ENCODE assay signal across 8 mouse cellular contexts in the genomic region with DNA sequence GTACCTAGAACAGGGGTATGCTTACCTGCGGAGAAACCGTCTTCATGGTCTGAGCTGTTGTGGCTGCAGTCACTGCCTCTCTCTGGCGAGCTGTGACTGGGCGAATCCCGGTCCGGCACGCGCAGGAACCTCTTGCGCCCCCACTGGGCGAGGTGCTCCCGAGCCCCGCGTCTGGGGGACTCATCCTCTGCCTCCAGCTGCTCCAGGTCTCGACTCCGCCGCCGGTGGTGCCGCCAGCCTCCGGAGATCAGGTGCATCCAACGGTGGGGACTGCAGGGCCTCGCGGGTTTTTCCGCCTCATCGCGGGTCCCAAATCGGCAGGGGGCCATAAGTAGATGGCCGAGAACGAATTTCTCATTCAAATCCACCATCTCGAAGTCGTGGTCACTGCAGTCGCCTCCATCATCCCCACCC. TPM values are rescaled to one million over a fixed set of nuclear protein-coding genes. Genes with fewer than 3 reads are reported as not detected.
A peak's percentile ranks its signal among the peaks of the same experiment; 100 is the strongest.
DNase-seq lines count a peak whose midpoint lies in the region; ATAC-seq lines count a peak whose summit lies in the region.

TSS of gene Abr (minus strand) at position 163 of the 414 bp plus-strand sequence.

- H3K27ac ChIP-seq in forebrain, embryonic 14.5 days (ENCODE audit: low read depth, low read length) = no peak within 1 kb of the TSS
- H3K27ac ChIP-seq in hindbrain, embryonic 13.5 days = no peak within 1 kb of the TSS

- H3K4me2 ChIP-seq in forebrain, embryonic 14.5 days (ENCODE audit: low read length) = peak within 1 kb of the TSS; percentile 99
- peak within 1 kb of the TSS; percentile 100 for H3K4me2 ChIP-seq in hindbrain, embryonic 13.5 days

- peak; percentile 26 for DNase-seq in cerebellum, adult 11 months
- DNase-seq in adrenal gland, postnatal 10 days = peak; percentile 72
- DNase-seq in forebrain, embryonic 14.5 days (ENCODE audit: low spot score) = peak; percentile 44
- peak in 1 of 2 experiments; percentile 34 for DNase-seq in layer of hippocampus, postnatal 36 days
- DNase-seq in lung, postnatal 4 days = peak; percentile 57 to 61
- peak; percentile 33 for DNase-seq in right cerebral cortex, postnatal 25 days

- WGBS in forebrain, embryonic 14.5 days = 0% methylated on average over 31 of the region's 31 CpGs
- under 1% methylated on average over 31 of the region's 31 CpGs for WGBS in hindbrain, embryonic 13.5 days

- peaks cover 13% of the 10 kb centered on the region for H3K4me1 ChIP-seq in forebrain, embryonic 14.5 days (ENCODE audit: control insufficient read depth, insufficient read depth, low read length)
- H3K4me1 ChIP-seq in hindbrain, embryonic 13.5 days (replicated peaks) = peaks cover 37% of the 10 kb centered on the region

- no peaks in the 10 kb centered on the region for H3K9me3 ChIP-seq in forebrain, embryonic 14.5 days (replicated peaks; ENCODE audit: control insufficient read depth, low read length)
- H3K9me3 ChIP-seq in hindbrain, embryonic 13.5 days = no peaks in the 10 kb centered on the region

- H3K27me3 ChIP-seq in forebrain, embryonic 14.5 days (replicated peaks; ENCODE audit: control insufficient read depth, insufficient read depth, low read length) = peaks cover 26% of the 10 kb centered on the region
- H3K27me3 ChIP-seq in hindbrain, embryonic 13.5 days = peaks cover 40% of the 10 kb centered on the region

- no peaks in the 10 kb centered on the region for H3K36me3 ChIP-seq in forebrain, embryonic 14.5 days (ENCODE audit: control insufficient read depth, insufficient read depth, low read length)
- H3K36me3 ChIP-seq in hindbrain, embryonic 13.5 days = no peaks in the 10 kb centered on the region

- H3K4me3 ChIP-seq in forebrain, embryonic 14.5 days (ENCODE audit: low read depth, low read length) = peak within 1 kb of the TSS; percentile 51
- H3K4me3 ChIP-seq in hindbrain, embryonic 13.5 days = peak within 1 kb of the TSS; percentile 63

- H3K9ac ChIP-seq in forebrain, embryonic 14.5 days (ENCODE audit: low read length) = peak within 1 kb of the TSS; percentile 60
- H3K9ac ChIP-seq in hindbrain, embryonic 13.5 days = peak within 1 kb of the TSS; percentile 77

- ATAC-seq in cerebellum, adult (ENCODE audit: insufficient number of reproducible peaks, low FRiP score, low TSS enrichment) = no peak
- ATAC-seq in forebrain, embryonic 14.5 days = no peak
- ATAC-seq in hindbrain, embryonic 13.5 days (ENCODE audit: low FRiP score) = no peak

RNA-seq across cellular contexts. Expression of gene Abr, which starts in this region (rescaled TPM):
- 10 to 100 TPM; 35.4 to 44.2 TPM for total RNA-seq in adrenal gland, postnatal 10 days (2021)
- polyA plus RNA-seq in forebrain, embryonic 14.5 days (2014; fragmentation: Nextera tagmentation; extraction: Ambion mirVana) = 88.8 and 105 TPM in 2 replicates
- polyA plus RNA-seq in hindbrain, embryonic 13.5 days (2015; fragmentation: Nextera tagmentation; extraction: Ambion mirVana) = 98.2 and 98.3 TPM in 2 replicates
- 100 to 1,000 TPM; 502 to 515 TPM for total RNA-seq in layer of hippocampus, postnatal 36 days (2021)

Comparison
In these comparisons a context has a peak if more than half of its experiments do, and no peak if none do; other contexts are left out.
1. RNA of gene Abr (total RNA-seq): 502 to 515 TPM in layer of hippocampus, postnatal 36 days; 35.4 to 44.2 TPM in adrenal gland, postnatal 10 days; every median in the first group is over 10 times any median in the second.